Mouse (Mus musculus): ENCODE data around the gene Zbtb48. TPM values are rescaled to one million over a fixed set of nuclear protein-coding genes. Genes with fewer than 3 reads are reported as not detected.

The Zbtb48 gene
- polyA plus RNA-seq, 1 experiment = 3.8 TPM

DNA sequence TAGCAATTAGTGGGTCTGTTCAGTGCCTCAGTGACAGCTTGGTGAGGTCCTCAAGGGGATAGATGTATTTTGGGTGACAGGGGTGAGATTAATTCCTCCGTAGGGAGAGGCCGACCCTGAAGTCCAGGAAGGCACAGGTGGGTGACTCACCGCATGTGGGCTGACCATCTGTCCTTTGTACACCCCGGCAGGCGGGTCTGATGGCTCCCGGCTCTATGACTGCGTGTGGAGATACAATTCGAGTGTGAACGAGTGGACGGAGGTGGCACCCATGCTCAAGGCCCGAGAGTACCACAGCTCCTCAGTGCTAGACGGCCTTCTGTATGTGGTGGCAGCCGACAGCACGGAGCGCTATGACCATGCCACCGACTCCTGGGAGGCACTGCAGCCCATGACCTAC is 15.4 kb downstream of the Zbtb48 start:
- Histone ChIP-seq H3K4me1 (peaks cover 71% of the 10 kb centered on the region), H3K36me3 (replicated peaks; ENCODE audit: low read length) (peaks cover 64% of the 10 kb centered on the region), H3K9me3 (no peaks in the 10 kb centered on the region), H3K4me3 (replicated peaks) (peak overlapping the region; percentile 84), H3K27me3 (replicated peaks) (peaks cover 2% of the 10 kb centered on the region)
- no peak for TF ChIP-seq FLI1 (IDR thresholded peaks at IDR 0.05; ENCODE audit: low read length)
- no peak for TF ChIP-seq GATA1 (IDR thresholded peaks at IDR 0.05; ENCODE audit: borderline replicate concordance, low read length)

DNA sequence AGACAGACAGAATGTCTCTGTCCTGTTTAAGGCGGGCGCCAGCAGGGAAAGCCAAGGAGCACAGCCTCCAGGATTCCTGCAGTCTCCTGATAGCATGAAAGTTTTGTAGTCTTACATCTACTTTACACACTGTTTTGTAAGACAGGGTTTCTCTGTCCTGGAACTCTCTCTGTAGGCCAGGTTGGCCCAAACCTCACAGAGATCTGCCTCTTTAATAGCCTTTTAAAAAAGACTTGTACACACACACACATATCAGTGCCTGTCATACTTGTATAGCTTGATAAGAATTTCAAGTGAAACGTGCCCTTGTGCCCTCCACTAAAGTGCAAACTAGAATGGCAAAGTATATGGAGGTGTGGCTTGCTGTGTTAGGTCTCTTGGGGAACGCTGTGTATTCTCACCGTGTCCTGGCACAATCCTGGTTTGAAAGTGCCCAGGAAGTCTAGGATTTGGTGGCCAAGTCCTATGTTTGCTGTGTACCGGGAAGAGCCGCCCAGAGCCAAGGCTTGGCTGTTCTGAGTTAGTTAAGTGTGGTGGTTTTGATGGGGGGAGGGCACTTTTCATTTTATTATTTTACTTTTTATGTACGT is 16.2 kb downstream of the Zbtb48 start:
- TF ChIP-seq GATA1 (IDR thresholded peaks at IDR 0.05; ENCODE audit: borderline replicate concordance, low read length) (no peak), FLI1 (IDR thresholded peaks at IDR 0.05; ENCODE audit: low read length) (no peak)
- Histone ChIP-seq H3K4me1 (peaks cover 79% of the 10 kb centered on the region), H3K4me3 (replicated peaks) (peak overlapping the region; percentile 94), H3K36me3 (replicated peaks; ENCODE audit: low read length) (peaks cover 57% of the 10 kb centered on the region), H3K9me3 (no peaks in the 10 kb centered on the region), H3K27me3 (replicated peaks) (peaks cover 3% of the 10 kb centered on the region)

DNA sequence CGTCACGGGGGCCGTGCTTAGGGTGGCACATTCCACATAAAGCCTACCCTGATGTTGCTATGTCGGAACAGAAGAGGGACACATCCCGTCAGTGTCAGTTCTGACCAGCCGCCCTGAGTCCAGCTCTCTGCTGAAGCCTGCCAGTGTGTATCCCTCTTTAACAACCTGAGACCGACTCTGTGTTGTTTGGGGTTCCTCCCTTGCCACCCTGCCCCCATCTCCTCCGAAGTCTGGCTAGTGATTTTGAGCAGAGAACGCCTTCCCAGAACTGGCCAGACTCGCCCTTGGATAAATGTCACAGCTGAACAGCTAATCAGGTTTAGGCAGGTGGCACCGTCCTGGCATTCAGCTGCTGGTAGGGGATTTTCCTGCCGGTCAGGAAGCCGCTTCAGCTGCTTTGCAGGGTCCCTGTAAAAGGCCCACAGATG is 16.8 kb downstream of the Zbtb48 start:
- H3K27me3 ChIP-seq (replicated peaks) = peaks cover 3% of the 10 kb centered on the region
- H3K9me3 ChIP-seq = no peaks in the 10 kb centered on the region
- peak overlapping the region; percentile 94 for H3K4me3 ChIP-seq (replicated peaks)
- TF ChIP-seq GATA1 (IDR thresholded peaks at IDR 0.05; ENCODE audit: borderline replicate concordance, low read length) = no peak
- no peak for TF ChIP-seq FLI1 (IDR thresholded peaks at IDR 0.05; ENCODE audit: low read length)
- peaks cover 82% of the 10 kb centered on the region for H3K4me1 ChIP-seq
- peaks cover 51% of the 10 kb centered on the region for H3K36me3 ChIP-seq (replicated peaks; ENCODE audit: low read length)

GRCm38 (mm10) chr4:152010091-152010706 is 17.3 kb downstream of the Zbtb48 start:
- H3K36me3 ChIP-seq (replicated peaks; ENCODE audit: low read length) = peaks cover 46% of the 10 kb centered on the region
- H3K4me1 ChIP-seq = peaks cover 87% of the 10 kb centered on the region
- no peak for TF ChIP-seq GATA1 (IDR thresholded peaks at IDR 0.05; ENCODE audit: borderline replicate concordance, low read length)
- no peak for TF ChIP-seq FLI1 (IDR thresholded peaks at IDR 0.05; ENCODE audit: low read length)
- H3K4me3 ChIP-seq (replicated peaks) = peak overlapping the region; percentile 94
- H3K9me3 ChIP-seq = no peaks in the 10 kb centered on the region
- H3K27me3 ChIP-seq (replicated peaks) = peaks cover 3% of the 10 kb centered on the region

GRCm38 (mm10) chr4:152009076-152010051 is 18.1 kb downstream of the Zbtb48 start:
- H3K9me3 ChIP-seq = no peaks in the 10 kb centered on the region
- TF ChIP-seq FLI1 (IDR thresholded peaks at IDR 0.05; ENCODE audit: low read length) (no peak), GATA1 (IDR thresholded peaks at IDR 0.05; ENCODE audit: borderline replicate concordance, low read length) (no peak)
- peaks cover 81% of the 10 kb centered on the region for H3K4me1 ChIP-seq
- peaks cover 3% of the 10 kb centered on the region for H3K27me3 ChIP-seq (replicated peaks)
- peak overlapping the region; percentile 94 for H3K4me3 ChIP-seq (replicated peaks)
- H3K36me3 ChIP-seq (replicated peaks; ENCODE audit: low read length) = peaks cover 38% of the 10 kb centered on the region

- H3K36me3 ChIP-seq (replicated peaks; ENCODE audit: low read length) = peaks cover 31% of the 10 kb centered on the region
- H3K4me3 ChIP-seq (replicated peaks) = peak within 1 kb of the TSS; percentile 94
- H3K4me1 ChIP-seq = peaks cover 74% of the 10 kb centered on the region
- H3K27me3 ChIP-seq (replicated peaks) = peaks cover 3% of the 10 kb centered on the region
- no peak for TF ChIP-seq GATA1 (IDR thresholded peaks at IDR 0.05; ENCODE audit: borderline replicate concordance, low read length)
- H3K9me3 ChIP-seq = no peaks in the 10 kb centered on the region
These were observed 18.8 kb downstream of the Zbtb48 start, which contains the start of gene Klhl21 for GRCm38 (mm10) chr4:152008622-152009075. Gene Klhl21 (plus strand): TSS chr4:152008803.

DNA sequence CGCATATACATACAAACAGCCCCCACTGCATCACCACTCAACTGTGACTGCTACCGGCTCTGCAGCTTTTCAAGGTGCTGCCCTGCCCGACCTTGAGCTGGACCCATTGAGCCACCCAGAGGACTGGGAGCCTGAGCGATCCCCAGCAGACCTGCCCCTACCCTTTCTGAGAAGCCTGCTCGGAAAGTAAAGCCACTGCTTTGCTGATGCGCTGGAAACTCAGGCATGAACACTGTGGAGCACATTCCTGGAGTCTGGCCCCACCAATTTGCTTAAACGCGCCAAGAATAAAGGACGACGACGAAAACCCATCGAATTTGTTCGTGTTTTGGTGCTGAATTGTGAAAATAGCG is 19.3 kb downstream of the Zbtb48 start:
- Histone ChIP-seq H3K4me3 (replicated peaks) (peak overlapping the region; percentile 94), H3K36me3 (replicated peaks; ENCODE audit: low read length) (peaks cover 25% of the 10 kb centered on the region), H3K4me1 (peaks cover 69% of the 10 kb centered on the region), H3K27me3 (replicated peaks) (peaks cover 3% of the 10 kb centered on the region), H3K9me3 (no peaks in the 10 kb centered on the region)
- TF ChIP-seq GATA1 (IDR thresholded peaks at IDR 0.05; ENCODE audit: borderline replicate concordance, low read length) (no peak), FLI1 (IDR thresholded peaks at IDR 0.05; ENCODE audit: low read length) (no peak)

- H3K9me3 ChIP-seq = no peaks in the 10 kb centered on the region
These were observed 19.9 kb downstream of the Zbtb48 start for GRCm38 (mm10) chr4:152007481-152008147.

DNA sequence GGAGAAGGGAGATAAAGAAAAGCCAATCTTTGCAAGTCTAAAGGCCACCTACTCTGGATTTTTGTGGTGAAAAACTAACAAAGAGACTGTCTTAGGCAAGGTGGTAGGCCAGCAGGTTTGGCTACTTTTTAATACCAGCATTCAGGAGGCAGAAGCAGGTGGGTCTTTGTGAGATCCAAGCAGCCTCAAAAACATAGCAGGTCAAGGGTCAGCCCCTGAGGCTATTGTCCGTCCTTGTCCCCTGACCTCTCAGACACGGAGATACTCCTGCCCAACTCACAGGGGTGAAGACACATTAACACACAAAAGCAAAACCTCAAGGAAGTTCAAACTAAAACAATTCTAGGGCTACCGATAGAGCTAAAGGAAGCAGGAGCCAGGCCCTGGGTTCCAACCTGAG is 20.7 kb downstream of the Zbtb48 start:
- TF ChIP-seq GATA1 (IDR thresholded peaks at IDR 0.05; ENCODE audit: borderline replicate concordance, low read length) (no peak), FLI1 (IDR thresholded peaks at IDR 0.05; ENCODE audit: low read length) (no peak)
- Histone ChIP-seq H3K27me3 (replicated peaks) (peaks cover 3% of the 10 kb centered on the region), H3K4me3 (replicated peaks) (no peak overlapping the region), H3K36me3 (replicated peaks; ENCODE audit: low read length) (peaks cover 12% of the 10 kb centered on the region), H3K4me1 (peaks cover 56% of the 10 kb centered on the region), H3K9me3 (no peaks in the 10 kb centered on the region)

More at GRCm38 (mm10) chr4:152007481-152008147, 19.9 kb downstream of the Zbtb48 start:
- TF ChIP-seq GATA1 (IDR thresholded peaks at IDR 0.05; ENCODE audit: borderline replicate concordance, low read length) = no peak
- no peak for TF ChIP-seq FLI1 (IDR thresholded peaks at IDR 0.05; ENCODE audit: low read length)
- Histone ChIP-seq H3K4me3 (replicated peaks) (peak overlapping the region; percentile 94), H3K4me1 (peaks cover 64% of the 10 kb centered on the region), H3K36me3 (replicated peaks; ENCODE audit: low read length) (peaks cover 20% of the 10 kb centered on the region), H3K27me3 (replicated peaks) (peaks cover 3% of the 10 kb centered on the region)

Measured in megakaryocyte, embryonic 14.5 days (primary cell).